Mouse (Mus musculus) B cell, adult 2 months (primary cell): Measurements from ENCODE around the gene Adgrg7.

Experiments used
- DNase-seq, 2 experiments: peaks; one replicate each; pipeline ENCODE4 v3.0.0; 2022

The Adgrg7 gene

DNA sequence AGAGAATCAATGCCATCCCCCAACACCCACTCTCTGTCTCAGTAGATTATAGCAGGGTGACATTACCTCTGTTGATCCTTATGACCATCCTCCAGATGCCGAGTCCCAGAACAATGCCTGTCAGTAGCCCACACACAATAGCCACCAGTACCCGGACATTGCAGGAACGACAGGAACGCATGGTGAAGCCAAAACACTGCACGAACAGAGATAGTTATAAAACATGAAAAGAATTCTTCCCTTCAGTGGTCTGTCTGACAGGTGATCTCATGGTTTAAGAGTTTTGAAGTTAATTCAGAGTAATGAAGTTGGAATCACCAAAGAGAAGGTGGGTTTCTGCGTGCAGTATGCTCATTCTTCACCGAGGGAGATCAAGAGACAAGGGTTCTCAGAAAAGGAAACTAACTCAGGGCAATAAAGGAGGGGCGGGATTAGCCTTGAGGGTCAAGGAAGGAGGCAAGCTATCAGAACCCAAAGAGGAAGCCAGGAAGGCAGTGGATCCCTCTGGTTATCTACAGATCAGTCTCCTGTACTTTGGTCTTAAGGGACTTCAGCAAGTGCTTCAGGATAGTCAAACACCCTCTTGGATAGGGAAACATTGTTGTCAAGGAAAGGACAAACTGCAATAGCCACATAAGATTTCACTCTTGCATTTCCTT is at the start of gene Adgrg7:
Gene Adgrg7 (minus strand): TSS at position 375 of the 659 bp plus-strand sequence.
- DNase-seq: no peak

DNA sequence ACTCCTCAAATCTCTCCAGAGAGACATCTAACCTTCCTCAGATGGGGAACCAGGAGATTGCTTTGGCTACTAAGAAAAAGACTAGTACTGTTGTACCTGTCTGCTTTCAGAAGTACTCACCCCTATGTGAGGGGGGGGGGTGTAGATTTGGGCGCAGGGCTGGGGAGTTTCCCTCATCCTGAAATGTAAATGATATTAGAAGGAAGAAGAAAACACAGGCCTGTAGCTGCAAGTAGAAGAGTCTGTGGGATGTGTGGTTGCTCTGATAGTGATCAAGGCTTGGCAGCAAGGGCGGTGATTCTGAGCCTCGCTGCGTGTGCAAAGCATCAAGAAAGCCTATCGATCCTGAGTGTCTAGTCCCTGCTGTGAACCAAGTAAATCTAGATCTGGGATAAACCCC is 47.3 kb upstream of the Adgrg7 start:
- no peak for DNase-seq

DNA sequence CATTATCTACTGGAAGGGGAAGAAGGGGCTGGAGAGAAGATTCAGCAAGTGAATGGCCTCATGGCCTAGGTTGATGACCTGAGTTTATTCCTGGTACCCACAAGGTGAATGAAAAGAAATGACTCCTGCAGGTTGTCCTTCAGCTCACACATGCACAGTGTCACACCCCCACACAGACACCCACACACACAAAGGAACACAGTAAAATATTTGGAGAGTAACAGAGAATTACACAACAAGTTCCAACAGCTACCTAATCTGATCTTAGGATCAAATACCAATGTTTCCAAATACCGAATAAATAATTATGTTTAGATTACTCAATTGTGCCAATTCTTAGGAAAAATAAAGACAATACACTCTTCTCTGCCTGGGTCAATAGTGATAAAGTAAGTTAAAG is 37.7 kb upstream of the Adgrg7 start:
- no peak for DNase-seq

DNA sequence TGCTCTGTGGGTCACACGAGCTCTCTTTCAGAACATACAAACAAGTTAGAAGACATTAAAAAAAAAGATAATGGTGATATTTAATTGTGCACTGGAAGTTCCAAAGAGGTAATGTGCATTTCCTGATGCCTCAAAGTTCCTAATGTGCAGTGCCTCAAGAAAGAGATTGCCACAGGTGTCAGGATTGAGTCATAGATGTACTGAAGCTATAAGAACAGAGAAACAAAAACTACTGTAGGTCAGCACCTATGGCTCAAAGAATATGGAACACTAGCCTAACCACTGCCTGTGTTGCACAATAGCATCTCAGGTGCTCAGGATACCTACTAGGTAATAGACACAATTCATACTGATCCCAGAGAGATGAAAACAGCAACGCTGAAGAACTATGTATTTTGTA is 36.3 kb upstream of the Adgrg7 start:
- no peak for DNase-seq

DNA sequence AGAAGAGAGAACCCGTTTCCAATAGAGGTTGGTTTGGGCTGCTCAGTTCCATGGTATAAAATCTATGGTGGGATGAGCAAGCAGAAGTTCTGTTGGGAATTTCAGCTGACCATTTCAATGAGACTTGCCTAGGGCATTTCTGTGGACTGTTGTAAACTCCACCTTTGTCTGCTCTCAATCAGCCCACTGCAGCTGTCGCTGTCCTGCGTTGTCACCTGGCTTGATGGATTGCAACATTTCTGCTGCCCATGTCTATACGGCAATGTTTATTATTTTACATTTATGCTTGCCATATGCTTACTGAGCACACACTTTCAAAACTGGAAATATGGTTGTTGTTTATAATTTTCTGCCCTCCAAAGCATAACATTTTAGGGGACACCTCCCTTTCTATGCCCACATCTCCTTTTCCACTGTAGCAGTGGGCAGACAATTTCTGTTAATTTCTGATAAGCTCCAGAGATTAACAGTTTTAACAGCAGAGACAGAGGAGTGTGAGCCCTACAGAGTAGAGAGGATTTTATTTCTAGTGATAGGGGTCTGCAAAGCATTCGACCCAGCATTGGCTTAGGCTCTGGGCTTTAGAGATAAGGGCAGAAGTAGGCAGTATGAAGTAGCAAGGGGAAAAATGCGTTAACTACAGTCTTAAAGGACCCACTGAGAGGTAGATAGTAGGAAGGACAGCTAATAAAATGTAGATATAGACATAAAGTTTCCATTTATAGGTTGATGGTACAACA is 5.9 kb upstream of the Adgrg7 start:
- DNase-seq: no peak

DNA sequence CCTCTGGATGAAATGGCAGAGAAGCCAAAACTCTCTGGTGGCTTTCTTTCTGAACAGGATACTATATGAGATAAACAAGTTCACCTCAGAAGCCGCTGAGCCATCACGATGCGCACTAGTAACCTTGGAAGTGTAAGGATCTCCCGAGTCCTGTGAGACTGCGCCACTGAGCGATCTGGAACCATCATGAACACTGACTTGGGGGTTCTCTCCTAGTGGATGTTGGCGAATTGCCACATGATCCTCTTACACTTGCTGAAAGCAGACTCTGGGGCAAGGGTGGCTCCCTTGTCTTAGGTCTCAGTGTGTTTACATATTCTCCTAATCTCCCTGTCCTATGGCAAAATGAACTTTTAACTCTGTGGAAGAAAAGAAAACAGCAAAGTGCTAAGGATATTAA is 5.3 kb upstream of the Adgrg7 start:
- no peak for DNase-seq

DNA sequence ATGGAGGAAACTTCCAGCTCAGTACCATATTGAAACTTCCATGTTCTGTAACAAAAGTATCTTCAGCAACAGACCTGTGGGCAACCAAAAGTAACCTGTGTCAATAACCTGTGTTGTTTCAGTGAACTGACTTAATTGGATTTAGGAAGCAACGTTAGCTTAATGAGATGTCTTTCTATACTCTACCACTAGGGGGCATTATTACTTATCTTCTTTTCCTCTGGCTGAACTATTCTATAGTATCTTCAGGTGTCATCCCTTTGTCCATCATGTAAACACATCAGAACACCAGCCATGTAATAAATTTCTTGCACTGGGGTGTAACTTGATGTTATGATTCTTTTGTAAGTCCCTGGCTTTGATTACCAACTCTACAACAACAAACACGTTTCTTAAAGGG is 4.8 kb upstream of the Adgrg7 start:
- peak; percentile 2 to 7 for DNase-seq

DNA sequence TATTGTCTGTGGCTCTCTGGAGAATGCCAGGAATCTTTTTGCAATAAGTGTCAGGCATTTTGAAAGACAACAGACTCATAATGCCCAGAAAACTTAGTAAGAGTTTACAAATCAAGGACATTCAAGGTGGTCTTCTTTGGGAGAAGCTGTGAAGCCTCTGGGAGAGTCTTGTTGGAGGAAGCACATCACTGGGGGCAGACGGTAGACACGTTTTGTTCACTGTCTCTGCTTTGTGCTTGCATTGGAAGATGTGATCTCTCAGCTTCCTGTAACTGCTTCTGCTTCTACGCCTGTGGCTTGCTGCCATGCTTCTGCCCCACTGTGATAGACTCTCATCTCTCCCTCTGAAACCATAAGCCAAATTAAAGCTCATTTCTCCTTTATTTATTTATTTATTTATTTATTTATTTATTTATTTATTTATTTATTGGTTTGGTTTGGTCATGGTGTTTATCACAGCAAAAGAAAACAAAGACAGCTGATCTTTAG is 3.9 kb upstream of the Adgrg7 start:
- no peak for DNase-seq

DNA sequence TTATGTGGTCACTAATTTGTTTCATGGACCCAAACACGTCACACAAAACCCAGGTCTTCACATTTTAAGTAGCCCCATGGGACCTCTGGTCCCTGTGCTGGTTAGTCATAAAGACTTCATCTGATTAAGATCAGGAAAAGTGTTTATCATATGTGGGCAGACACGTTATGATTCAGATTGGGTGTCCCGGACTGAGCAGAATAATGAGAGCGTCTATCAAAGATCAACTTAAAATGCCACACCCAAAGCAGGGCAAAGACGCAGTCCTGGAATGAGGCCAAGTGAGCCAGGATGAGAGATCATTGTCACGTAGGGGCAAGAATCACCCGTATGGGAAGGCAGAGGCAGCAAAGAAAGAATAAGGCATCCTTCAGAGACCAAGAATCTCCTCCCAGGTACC is 3.2 kb upstream of the Adgrg7 start:
- no peak for DNase-seq

DNA sequence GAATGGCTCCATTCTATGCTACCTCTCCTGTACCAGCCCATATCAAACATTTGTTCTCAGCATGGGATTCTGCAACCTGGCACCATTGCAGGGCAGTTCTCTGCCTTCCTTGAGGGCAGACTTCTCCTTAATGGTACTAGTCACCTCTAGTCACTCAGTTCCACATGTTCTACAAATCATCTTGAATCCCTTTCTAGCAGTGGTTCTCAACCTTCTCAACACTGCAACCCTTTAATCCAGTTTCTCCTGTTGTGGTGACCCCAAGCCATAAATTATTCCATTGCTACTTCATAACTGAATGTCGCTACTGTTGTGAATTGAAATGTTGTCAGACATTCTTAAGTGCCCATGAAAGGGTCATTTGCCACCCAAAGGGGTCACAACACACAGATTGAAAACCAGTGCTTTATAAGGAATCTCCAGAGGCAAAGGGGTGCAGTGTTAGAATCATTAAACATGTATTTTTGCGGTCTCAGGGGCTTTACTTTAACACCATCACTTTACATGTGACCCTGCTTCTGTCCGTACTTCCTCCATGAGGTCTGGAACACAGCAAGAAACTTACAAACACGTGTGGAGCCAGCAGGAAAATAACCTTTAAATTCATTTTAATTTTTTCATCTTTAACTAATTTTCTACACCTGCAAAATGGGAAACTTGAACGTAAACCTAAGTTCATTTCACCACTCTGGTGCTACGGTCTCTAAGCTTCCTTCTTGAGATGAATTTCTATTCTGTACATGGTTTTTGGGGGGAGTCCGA is 1.1 kb downstream of the Adgrg7 start:
- no peak for DNase-seq

DNA sequence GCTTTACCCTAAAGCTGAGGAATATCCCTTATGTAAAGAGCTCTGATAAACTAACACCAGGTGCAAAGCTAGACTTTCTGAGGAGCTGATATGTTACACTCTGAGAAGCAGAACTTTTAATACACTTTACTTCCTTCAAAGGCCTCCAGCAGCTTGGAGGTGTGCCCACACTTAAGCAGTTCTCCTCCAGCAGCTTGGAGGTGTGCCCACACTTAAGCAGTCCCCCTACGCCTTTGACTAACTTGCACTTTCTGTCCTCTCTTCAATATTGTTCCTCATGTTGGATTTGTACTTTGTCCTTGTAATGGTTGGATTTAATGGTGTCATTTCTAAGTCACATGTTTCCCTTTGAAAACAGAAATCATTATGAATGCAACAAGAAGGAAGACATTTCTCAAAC is 1.9 kb downstream of the Adgrg7 start:
- DNase-seq: no peak

DNA sequence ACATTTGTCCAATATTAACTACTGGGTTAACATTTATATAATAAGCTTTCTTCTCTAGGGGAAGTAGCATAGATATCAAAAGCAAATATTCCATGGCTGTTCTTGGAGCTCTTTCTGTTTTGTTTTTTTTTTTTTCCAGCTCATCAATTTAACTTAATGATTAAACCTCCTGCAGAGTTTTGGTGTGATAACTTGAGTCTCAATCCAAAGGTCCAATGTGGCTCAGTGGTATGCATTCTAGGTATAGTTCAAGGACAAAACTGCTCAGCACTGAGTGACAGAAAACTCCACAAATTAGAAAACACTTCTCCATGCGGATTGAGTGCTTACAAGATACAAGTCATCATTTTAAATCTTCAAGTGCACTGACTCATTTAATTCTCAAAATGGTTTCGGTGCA is 9.7 kb downstream of the Adgrg7 start:
- no peak for DNase-seq

DNA sequence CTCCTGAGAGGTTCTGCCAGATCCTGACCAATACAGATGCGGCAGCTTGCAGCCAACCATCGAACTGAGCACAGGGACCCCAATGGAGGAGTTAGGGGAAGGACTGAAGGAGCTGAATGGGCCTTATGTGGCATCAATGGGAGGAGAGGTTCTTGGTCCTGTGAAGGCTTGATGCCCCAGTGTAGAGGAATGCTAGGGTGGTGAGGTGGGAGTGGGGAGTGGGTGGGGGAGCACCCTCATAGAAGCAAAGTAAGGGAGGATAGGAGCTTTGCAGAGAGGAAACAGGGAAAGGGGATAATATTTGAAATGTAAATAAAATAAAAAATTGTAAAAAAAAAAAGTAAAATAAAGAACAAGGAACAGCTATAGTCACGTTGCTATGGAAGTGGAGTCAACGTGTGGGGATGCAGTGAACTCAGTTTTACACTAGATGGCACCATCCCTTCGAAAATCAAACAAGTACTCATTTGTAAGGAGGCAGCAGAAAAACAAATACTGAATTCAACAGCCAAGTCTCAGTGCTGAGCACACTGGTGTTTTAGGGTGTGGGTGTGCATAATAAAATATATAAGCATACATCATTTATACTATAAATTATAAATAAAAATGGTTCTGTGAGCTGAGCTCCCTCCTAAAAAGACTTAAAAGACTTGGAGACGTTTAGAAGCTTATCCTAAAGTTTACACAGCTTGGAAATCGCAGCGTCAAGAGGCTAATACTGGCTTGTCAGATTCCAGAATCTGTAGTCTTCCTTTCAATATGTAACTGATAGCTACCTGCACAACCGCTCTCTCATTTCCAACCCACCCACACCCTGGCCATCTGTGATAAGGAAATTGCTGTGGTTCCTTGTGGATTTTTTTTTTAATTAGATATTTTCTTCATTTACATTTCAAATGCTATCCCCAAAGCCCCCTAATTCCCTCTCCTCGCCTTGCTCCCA is 24.2 kb downstream of the Adgrg7 start:
- DNase-seq: peak; percentile 32 to 34

DNA sequence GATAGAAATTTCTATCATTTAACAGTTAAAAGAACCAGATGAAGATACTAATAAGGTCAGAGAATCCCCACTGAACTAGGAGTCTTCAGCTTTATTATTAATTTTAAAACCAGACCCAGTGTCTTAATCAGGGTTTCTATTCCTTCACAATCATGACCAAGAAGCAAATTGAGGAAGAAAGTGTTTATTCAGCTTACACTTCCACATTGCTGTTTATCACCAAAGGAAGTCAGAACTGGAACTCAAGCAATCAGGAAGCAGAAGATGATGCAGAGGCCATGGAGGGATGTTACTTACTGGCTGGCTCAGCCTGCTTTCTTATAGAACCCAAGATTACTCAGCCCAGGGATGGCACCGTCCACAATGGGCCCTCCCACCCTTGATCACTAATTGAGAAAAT is 66.6 kb downstream of the Adgrg7 start:
- DNase-seq: no peak

DNA sequence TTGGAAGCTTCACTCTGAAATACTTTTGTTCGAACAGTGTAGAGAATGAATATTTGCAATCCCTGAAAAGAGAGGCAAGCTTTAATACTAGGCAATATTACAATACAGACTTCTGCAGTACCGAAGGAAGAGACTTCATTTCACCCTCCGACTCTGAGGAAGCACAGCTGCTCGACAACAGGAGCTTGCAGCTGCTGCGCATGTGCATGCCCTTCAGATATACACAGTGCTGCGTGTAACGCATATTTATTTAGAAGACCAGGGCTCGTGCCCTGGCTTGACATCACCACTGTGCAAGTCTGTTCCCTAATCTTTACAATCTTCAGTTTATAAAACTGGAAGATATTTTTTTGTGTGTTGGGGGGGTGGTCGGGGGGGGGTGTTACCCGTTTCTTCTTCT is 70.7 kb downstream of the Adgrg7 start:
- DNase-seq: no peak

DNA sequence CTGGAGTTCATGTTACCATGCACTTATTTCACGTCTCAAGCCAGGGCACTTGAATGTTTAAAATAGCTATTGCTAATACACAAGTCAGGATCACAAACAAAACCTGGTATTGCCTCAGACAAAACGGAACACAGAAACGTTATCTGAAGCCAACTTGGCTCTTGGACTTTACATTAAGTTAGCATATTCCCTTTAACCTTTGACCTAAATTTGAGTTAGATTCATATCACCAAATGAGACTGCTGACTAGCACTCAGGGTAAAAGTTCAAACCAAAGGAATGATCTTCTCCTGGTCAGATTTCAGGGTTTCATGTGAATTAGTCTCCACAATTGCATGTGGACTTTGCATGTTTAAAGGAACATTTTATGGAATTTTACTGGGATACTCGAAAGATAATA is 73.3 kb downstream of the Adgrg7 start:
- no peak for DNase-seq

DNA sequence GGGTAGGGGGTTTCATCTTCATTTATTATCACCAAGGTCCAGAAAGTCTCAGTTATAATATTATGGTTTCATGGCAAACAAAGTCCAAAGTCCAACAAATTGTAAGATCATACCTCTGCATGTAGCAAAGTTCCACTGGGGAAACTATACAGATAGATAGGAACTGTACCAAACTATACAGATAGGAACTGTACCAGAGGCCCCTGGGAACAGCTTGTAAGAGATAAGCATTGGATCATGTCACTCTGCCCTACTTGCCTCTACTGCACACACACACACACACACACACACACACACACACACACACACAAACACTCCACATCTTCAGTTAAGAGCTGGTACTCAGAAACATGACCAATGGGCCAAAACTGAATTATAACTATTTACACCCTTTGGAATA is 76.6 kb downstream of the Adgrg7 start:
- DNase-seq: no peak

DNA sequence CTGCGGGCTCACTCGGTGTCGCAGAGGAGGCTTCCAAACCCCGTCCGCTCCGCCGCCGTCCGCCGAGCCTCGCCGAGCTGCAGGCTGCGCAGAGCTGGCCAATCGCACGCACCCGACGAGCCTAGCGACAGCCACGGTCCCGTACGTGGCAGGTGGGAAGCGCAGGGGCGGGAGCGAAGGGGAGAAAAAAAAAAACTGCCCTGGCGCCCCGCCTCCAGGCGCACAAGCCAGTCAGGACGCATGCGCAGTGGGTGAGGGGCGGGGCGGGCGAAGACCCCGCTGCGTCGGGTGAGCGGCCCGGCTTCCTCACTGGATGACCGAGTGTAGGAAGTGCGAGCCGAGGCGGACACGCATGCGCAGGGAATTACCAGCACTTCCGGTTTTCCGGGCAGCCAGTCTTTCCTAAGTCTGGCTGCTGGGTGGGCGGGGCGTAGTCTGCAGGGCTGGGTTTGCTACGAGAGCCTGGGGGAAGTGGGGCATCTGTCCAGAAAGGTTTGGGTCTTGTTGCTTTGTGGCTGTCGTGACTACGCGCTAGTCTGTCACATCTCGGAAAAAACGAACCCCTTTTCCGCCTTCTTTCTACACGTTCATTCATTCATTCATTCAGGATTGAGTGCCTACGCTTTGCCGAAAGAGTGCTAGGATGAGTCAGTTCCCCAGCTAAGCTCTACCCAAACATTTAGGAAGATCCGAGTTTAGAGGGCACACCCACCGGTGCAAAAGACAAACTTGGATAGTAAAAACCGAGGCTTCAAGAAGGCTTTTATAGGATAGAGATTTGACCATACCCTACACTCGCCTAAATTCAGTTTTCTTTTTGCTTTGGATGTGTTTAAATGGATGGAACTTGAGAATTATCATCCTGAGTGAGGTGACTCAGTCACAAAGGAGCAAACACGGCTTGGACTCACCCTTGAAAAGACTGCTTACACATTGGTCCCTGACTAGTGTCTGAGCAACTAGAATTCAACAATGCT is 78.1 kb downstream of the Adgrg7 start, which contains the start of gene Tfg:
Gene Tfg (minus strand): TSS at position 227 of the 977 bp plus-strand sequence.
- DNase-seq: peak; percentile 93 to 94

DNA sequence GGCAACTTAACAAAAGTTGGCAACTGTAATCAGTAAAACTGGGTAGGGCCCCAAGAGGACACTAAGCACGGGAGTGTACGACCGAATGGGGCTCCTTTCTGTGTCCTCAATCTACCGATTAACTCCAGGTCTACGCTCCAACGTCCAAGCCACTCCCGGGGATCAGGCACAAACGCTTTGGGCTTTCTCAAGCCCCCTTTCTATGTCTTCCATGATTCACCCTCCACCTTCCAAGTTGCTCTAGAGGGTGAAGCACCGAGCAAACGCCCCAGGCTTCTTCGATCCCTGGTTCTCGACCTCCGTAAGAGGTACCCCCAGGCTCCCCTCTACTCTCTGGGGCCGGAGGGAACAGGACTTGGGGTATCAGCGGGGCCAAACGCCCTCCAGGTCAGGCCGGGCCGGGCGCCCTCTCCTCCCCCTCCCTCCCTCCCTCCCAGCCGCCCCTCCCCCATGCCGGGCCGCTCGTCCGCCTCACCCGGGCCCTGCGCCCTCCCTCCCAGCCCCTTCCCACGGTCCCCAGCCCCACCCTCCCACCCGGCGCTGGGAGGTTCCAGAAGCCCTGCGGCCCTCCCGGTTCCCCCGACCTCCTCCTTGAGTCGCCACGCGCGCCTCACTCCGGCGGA is 79.0 kb downstream of the Adgrg7 start:
- peak; percentile 21 to 36 for DNase-seq

DNA sequence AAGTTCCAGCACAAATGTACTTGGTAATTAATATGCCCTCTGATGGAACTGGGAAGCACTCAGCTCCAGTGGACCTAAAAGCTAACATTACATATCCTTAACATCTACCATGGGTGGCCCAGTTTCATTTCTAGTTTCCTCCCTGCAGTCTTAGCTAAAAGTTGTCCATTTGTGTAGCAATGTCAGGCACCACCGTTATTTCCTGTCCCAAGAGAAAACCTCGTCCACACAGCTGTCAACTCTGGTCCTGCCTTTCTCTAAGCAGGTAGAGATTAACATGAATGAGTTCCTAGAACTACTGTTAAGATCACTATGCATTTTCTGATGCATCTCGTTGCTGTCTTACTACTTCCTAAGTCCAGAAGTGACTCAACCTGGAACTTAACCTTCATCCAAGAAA is 80.0 kb downstream of the Adgrg7 start:
- peak; percentile 11 to 14 for DNase-seq

DNA sequence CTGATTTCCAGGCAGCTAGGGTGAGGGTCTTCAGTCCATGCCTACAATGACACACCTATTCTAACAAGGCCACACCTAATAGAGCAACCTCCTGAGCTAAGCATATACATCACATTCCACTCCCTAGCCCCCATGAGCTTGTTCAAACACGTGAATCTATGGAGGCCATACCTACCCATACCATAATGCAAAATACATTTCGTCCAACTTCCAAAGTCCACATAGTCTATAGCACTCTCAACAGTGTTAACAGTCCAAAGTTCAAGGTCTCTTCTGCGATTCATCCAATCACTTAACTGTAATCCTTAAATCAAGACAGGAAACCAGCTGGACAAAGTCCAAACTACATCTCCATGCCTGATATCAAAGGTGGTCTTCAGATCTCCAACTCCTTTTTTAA is 85.6 kb downstream of the Adgrg7 start:
- DNase-seq: no peak
